Mouse (Mus musculus): Measurements from ENCODE around the gene Rgl3. TPM values are rescaled to one million over a fixed set of nuclear protein-coding genes. Genes with fewer than 3 reads are reported as not detected.
A peak's percentile ranks its signal among the peaks of the same experiment; 100 is the strongest.

Rgl3 gene
- polyA plus RNA-seq, 1 experiment, result 1.2 TPM

DNA sequence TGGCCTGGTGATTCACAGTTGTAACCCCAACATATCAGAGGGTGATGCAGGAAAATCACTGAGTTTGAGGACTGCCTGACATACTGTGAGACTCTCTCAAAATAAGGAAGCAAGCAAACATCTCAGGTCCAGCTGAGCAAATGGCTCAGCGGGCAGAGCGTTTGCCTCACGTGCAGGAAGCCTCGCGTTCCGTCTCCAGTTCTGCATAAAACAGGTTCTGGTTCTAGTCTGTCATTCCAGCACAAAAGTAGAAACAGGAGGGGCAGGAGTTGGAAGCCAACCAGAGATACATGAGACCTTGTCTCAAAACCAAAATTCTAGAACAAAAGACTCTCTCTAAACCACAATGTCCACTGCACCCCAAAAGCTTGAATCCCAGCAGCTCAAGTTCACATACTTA, 62.5 kb downstream of the Rgl3 start:
- peaks cover 5% of the 10 kb centered on the region; the same call in 1 of the 2 replicates for H3K4me1 ChIP-seq (ENCODE audit: control insufficient read depth, insufficient read depth, low read length)
- peak overlapping the region; percentile 20; the same call in 1 of the 2 replicates for H3K27ac ChIP-seq (ENCODE audit: insufficient read depth, low read length)
- peak overlapping the region; percentile 54 for H3K4me3 ChIP-seq (ENCODE audit: insufficient read depth, low read length)
- TF ChIP-seq POLR2A (IDR thresholded peaks at IDR 0.05; ENCODE audit: low read depth, low read length), result no peak
- no peak for TF ChIP-seq CTCF (IDR thresholded peaks at IDR 0.05; ENCODE audit: borderline replicate concordance, insufficient read depth, low read length)

DNA sequence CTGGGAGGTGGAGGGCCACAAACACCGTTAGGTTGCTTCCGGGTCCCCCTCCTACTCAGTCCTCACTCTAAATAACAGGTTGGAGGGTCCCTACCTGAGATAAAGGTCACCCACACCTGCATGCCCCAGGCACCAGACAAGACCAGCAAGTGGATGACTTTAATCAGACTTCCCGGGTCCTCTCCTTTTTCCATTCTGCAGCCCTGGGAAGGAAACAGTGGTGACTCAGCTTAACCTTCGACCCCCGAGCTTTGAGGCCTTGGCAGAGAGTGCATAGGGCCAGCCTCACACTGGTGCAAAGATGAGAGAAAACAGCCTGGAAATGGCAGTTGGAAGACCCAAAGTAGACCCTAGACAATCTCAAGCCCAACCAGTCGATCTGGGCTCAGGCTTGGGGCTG, 63.1 kb downstream of the Rgl3 start:
- H3K4me3 ChIP-seq (ENCODE audit: insufficient read depth, low read length), result peak overlapping the region; percentile 54; the same call in 1 of the 2 replicates
- H3K27ac ChIP-seq (ENCODE audit: insufficient read depth, low read length), result no peak overlapping the region
- peaks cover 5% of the 10 kb centered on the region; the same call in 1 of the 2 replicates for H3K4me1 ChIP-seq (ENCODE audit: control insufficient read depth, insufficient read depth, low read length)
- no peak for TF ChIP-seq POLR2A (IDR thresholded peaks at IDR 0.05; ENCODE audit: low read depth, low read length)
- TF ChIP-seq CTCF (IDR thresholded peaks at IDR 0.05; ENCODE audit: borderline replicate concordance, insufficient read depth, low read length), result no peak

DNA sequence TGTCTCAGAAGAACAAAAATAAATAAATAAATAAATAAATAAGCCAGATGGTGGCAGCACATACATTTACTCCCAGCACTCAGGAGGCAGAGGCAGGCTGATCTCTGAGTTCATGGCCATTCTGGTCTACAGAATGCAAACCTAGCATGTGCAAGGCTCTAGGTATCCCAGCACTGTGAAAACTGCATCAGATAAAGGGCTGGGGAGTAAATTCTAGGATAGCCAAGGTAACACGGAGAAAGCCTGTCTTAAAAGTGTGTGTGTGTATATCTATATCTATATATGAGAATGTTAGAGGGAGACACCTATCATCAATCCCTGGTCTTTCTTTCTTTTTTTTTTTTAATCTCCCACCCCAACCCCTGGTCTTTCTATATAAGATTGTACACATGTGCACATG, 63.7 kb downstream of the Rgl3 start:
- no peak overlapping the region for H3K27ac ChIP-seq (ENCODE audit: insufficient read depth, low read length)
- H3K4me1 ChIP-seq (ENCODE audit: control insufficient read depth, insufficient read depth, low read length), result peaks cover 5% of the 10 kb centered on the region; the same call in 1 of the 2 replicates
- no peak for TF ChIP-seq POLR2A (IDR thresholded peaks at IDR 0.05; ENCODE audit: low read depth, low read length)
- TF ChIP-seq CTCF (IDR thresholded peaks at IDR 0.05; ENCODE audit: borderline replicate concordance, insufficient read depth, low read length), result no peak
- H3K4me3 ChIP-seq (ENCODE audit: insufficient read depth, low read length), result no peak overlapping the region

DNA sequence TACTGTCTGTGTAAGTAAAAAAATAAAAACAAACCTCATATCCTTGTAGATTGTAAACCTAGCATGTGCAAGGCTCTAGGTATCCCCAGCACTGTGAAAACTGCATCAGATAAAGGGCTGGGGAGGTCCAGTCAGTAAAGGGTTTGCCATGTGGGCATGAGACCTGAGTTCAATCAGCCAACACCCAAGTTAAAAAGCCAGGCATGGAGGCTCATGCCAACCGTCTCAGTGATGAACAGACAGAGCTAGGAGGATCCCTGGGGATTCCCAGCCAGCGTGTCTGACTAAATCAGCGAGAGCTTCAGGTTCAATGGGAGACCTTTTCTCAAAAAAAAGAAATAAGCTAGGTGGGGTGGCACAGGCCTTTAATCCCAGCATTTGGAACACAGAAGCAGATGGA, 64.2 kb downstream of the Rgl3 start:
- Histone ChIP-seq H3K27ac (ENCODE audit: insufficient read depth, low read length) (no peak overlapping the region), H3K4me1 (ENCODE audit: control insufficient read depth, insufficient read depth, low read length) (peaks cover 5% of the 10 kb centered on the region; the same call in 1 of the 2 replicates), H3K4me3 (ENCODE audit: insufficient read depth, low read length) (no peak overlapping the region)
- TF ChIP-seq POLR2A (IDR thresholded peaks at IDR 0.05; ENCODE audit: low read depth, low read length) (no peak), CTCF (IDR thresholded peaks at IDR 0.05; ENCODE audit: borderline replicate concordance, insufficient read depth, low read length) (no peak)

DNA sequence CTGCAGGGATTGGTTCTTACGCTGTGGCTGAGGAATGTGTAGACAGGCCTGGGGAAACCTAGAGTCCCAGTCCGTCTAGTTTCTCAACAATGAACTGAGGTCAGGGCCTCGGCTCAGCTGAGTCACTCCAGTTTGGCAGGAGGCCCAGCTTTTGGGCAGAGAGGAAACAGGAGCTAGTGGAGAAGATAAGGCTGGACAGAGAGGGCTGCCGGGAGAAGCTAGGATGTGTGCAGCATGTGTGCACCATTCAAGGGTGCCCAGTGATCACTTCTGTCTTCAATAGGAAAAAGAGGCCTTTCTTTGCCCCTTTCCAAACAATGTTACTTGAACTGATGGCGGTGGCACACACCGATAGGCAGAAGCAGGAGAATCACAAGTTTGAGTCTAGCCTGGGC, 65.2 kb downstream of the Rgl3 start:
- peak overlapping the region; percentile 21; the same call in 1 of the 2 replicates for H3K27ac ChIP-seq (ENCODE audit: insufficient read depth, low read length)
- peaks cover 5% of the 10 kb centered on the region; the same call in 1 of the 2 replicates for H3K4me1 ChIP-seq (ENCODE audit: control insufficient read depth, insufficient read depth, low read length)
- no peak for TF ChIP-seq CTCF (IDR thresholded peaks at IDR 0.05; ENCODE audit: borderline replicate concordance, insufficient read depth, low read length)
- TF ChIP-seq POLR2A (IDR thresholded peaks at IDR 0.05; ENCODE audit: low read depth, low read length), result no peak
- H3K4me3 ChIP-seq (ENCODE audit: insufficient read depth, low read length), result no peak overlapping the region

DNA sequence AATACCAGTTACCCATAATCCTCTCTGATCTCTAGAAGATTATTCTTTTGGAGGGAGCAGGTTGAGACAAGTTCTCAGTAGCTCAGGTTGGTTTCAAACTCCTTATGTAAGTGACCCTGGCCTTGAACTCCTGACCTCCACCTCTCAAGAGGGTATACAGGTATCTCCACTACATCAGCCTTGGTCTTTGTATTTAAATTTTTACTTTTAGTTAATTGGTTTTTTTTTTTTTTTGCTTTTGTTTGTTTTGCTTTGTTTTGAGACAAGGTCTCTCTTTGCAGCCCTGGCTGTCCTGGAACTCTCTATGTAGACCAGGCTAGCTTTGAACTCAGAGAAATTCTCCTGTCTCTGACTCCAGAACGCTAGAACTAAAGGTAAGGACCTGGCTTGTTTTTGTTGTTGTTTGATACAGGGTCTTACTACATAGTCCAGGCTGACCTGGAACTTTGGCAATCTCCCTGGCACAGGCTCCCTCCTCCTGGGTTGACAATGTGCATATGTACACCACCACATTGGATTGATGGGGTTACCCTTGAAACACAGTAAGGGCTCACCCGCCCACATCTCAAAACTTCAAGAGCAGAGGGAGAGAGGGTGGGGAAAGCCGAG, 65.7 kb downstream of the Rgl3 start:
- TF ChIP-seq POLR2A (IDR thresholded peaks at IDR 0.05; ENCODE audit: low read depth, low read length), result no peak
- no peak for TF ChIP-seq CTCF (IDR thresholded peaks at IDR 0.05; ENCODE audit: borderline replicate concordance, insufficient read depth, low read length)
- H3K4me1 ChIP-seq (ENCODE audit: control insufficient read depth, insufficient read depth, low read length), result peaks cover 5% of the 10 kb centered on the region; the same call in 1 of the 2 replicates
- peak overlapping the region; percentile 24; the same call in 1 of the 2 replicates for H3K27ac ChIP-seq (ENCODE audit: insufficient read depth, low read length)
- H3K4me3 ChIP-seq (ENCODE audit: insufficient read depth, low read length), result no peak overlapping the region

DNA sequence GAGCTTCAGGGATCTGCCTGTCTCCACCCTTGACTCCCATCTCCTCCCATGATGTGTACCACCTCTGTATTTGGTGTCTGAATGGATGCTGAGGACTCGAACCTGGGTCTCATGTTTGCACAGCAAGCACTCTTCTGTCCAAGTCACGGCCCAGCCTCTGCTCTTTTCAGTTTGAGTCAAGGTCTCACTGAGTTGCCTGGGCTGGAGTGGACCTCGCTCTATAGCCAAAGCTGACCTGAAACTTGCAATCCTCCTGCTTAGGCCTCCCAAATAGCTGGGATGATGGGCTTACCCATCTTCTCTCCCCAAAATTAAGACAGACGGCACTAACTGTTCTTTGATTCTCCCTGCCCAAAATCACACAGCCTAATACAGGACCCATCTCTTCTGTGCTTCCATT, 66.2 kb downstream of the Rgl3 start:
- Histone ChIP-seq H3K4me3 (ENCODE audit: insufficient read depth, low read length) (no peak overlapping the region), H3K27ac (ENCODE audit: insufficient read depth, low read length) (0 out of 2 replicates have a peak overlapping the region, but pooled peaks have one; percentile 24), H3K4me1 (ENCODE audit: control insufficient read depth, insufficient read depth, low read length) (peaks cover 5% of the 10 kb centered on the region; the same call in 1 of the 2 replicates)
- TF ChIP-seq POLR2A (IDR thresholded peaks at IDR 0.05; ENCODE audit: low read depth, low read length) (no peak), CTCF (IDR thresholded peaks at IDR 0.05; ENCODE audit: borderline replicate concordance, insufficient read depth, low read length) (no peak)

Other genes with a start within 250 kb of the Rgl3 start
- 14.2 and 21.2 TPM in 2 replicates for gene Spc24, start 229.1 kb downstream of the Rgl3 start, polyA plus RNA-seq (2011; ENCODE audit: insufficient read length, low read depth, missing spikeins)
- gene Kank2, start 190.7 kb downstream of the Rgl3 start, polyA plus RNA-seq (2011; ENCODE audit: insufficient read length, low read depth, missing spikeins), result 59.7 and 75.7 TPM in 2 replicates
- not detected in 2 replicates for gene Angptl8, start 153.9 kb downstream of the Rgl3 start, polyA plus RNA-seq (2011; ENCODE audit: insufficient read length, low read depth, missing spikeins)
- gene Dock6, start 136.8 kb downstream of the Rgl3 start, polyA plus RNA-seq (2011; ENCODE audit: insufficient read length, low read depth, missing spikeins), result 15.9 and 18.6 TPM in 2 replicates
- gene Rab3d, start 71.3 kb downstream of the Rgl3 start, polyA plus RNA-seq (2011; ENCODE audit: insufficient read length, low read depth, missing spikeins), result 6.7 and 13.5 TPM in 2 replicates
- gene Ccdc159, start 62.0 kb downstream of the Rgl3 start, polyA plus RNA-seq (2011; ENCODE audit: insufficient read length, low read depth, missing spikeins), result 5.6 and 6.2 TPM in 2 replicates
- gene Tmem205, start 61.9 kb downstream of the Rgl3 start, polyA plus RNA-seq (2011; ENCODE audit: insufficient read length, low read depth, missing spikeins), result 21.0 and 25.4 TPM in 2 replicates
- 13.1 and 14.9 TPM in 2 replicates for gene Plppr2, start 52.4 kb downstream of the Rgl3 start, polyA plus RNA-seq (2011; ENCODE audit: insufficient read length, low read depth, missing spikeins)
- 5.7 and 6.9 TPM in 2 replicates for gene Swsap1, start 33.7 kb downstream of the Rgl3 start, polyA plus RNA-seq (2011; ENCODE audit: insufficient read length, low read depth, missing spikeins)
- gene Epor, start 25.9 kb downstream of the Rgl3 start, polyA plus RNA-seq (2011; ENCODE audit: insufficient read length, low read depth, missing spikeins), result not detected in 2 replicates
- gene Ccdc151, start 13.2 kb upstream of the Rgl3 start, polyA plus RNA-seq (2011; ENCODE audit: insufficient read length, low read depth, missing spikeins), result 0.32 TPM in 1 of 2 replicates, not detected in the other
- 144 and 153 TPM in 2 replicates for gene Prkcsh, start 13.4 kb upstream of the Rgl3 start, polyA plus RNA-seq (2011; ENCODE audit: insufficient read length, low read depth, missing spikeins)
- not detected in 2 replicates for gene Elavl3, start 62.6 kb upstream of the Rgl3 start, polyA plus RNA-seq (2011; ENCODE audit: insufficient read length, low read depth, missing spikeins)
- not detected in 2 replicates for gene Gm49318, start 81.8 kb upstream of the Rgl3 start, polyA plus RNA-seq (2011; ENCODE audit: insufficient read length, low read depth, missing spikeins)
- 4.4 and 5.4 TPM in 2 replicates for gene Zfp653, start 81.9 kb upstream of the Rgl3 start, polyA plus RNA-seq (2011; ENCODE audit: insufficient read length, low read depth, missing spikeins)
- 15.8 and 16.5 TPM in 2 replicates for gene Ecsit, start 96.0 kb upstream of the Rgl3 start, polyA plus RNA-seq (2011; ENCODE audit: insufficient read length, low read depth, missing spikeins)
- gene Cnn1, start 109.8 kb upstream of the Rgl3 start, polyA plus RNA-seq (2011; ENCODE audit: insufficient read length, low read depth, missing spikeins), result 203 and 419 TPM in 2 replicates
- 65.2 and 69.7 TPM in 2 replicates for gene Elof1, start 127.7 kb upstream of the Rgl3 start, polyA plus RNA-seq (2011; ENCODE audit: insufficient read length, low read depth, missing spikeins)
- gene Acp5, start 146.3 kb upstream of the Rgl3 start, polyA plus RNA-seq (2011; ENCODE audit: insufficient read length, low read depth, missing spikeins), result 3.7 and 5.2 TPM in 2 replicates
- gene Pigyl, start 167.4 kb upstream of the Rgl3 start, polyA plus RNA-seq (2011; ENCODE audit: insufficient read length, low read depth, missing spikeins), result 20.4 and 21.5 TPM in 2 replicates
- gene Zfp872, start 198.6 kb upstream of the Rgl3 start, polyA plus RNA-seq (2011; ENCODE audit: insufficient read length, low read depth, missing spikeins), result not detected in 2 replicates
- 35.7 and 38.8 TPM in 2 replicates for gene Zfp809, start 236.3 kb upstream of the Rgl3 start, polyA plus RNA-seq (2011; ENCODE audit: insufficient read length, low read depth, missing spikeins)